Mouse (Mus musculus) retina, postnatal 7 days (tissue): Measurements from ENCODE around the gene Olfr130.

ENCODE experiments used
- DNase-seq: peaks from one replicate; pipeline ENCODE4 v3.0.0-alpha.2; 2012; ENCODE audit warnings: low read depth, low spot score

Olfr130 gene

GRCm38 (mm10) chr17:38063621-38064020 is at the start of gene Olfr130:
Olfr130 (plus strand) TSS chr17:38063921.
- no peak for DNase-seq

GRCm38 (mm10) chr17:38016341-38016740 is 47.4 kb upstream of the Olfr130 start:
- DNase-seq, result no peak

GRCm38 (mm10) chr17:38026297-38026696 is 37.4 kb upstream of the Olfr130 start:
- no peak for DNase-seq

- no peak for DNase-seq
Observed at GRCm38 (mm10) chr17:38059979-38060378, 3.7 kb upstream of the Olfr130 start, which contains the start of gene Olfr129. Olfr129 (minus strand) TSS chr17:38060079.

GRCm38 (mm10) chr17:38082364-38082763 is 18.6 kb downstream of the Olfr130 start:
- DNase-seq, result no peak

GRCm38 (mm10) chr17:38088593-38088992 is 24.9 kb downstream of the Olfr130 start, which contains the start of gene Olfr131:
Olfr131 (minus strand) TSS chr17:38088693.
- no peak for DNase-seq
